Mouse (Mus musculus) C2C12 (cell line): ENCODE measurements around the gene Hoxd11. TPM values are rescaled to one million over a fixed set of nuclear protein-coding genes. Genes with fewer than 3 reads are reported as not detected.

Experiments
- H3K27me3 ChIP-seq: one replicate; pipeline ENCODE4 v1.6.1; 2011; ENCODE audit not compliant: control insufficient read depth, insufficient read depth, insufficient read length
- H3K36me3 ChIP-seq: one replicate; pipeline ENCODE4 v1.6.1; 2011; ENCODE audit not compliant: control insufficient read depth, insufficient read depth
- H3K4me3 ChIP-seq: one replicate; pipeline ENCODE4 v1.5.1; 2011; ENCODE audit warnings: mild to moderate bottlenecking, control low read depth; ENCODE audit not compliant: poor library complexity, insufficient read depth, severe bottlenecking
- H3K79me2 ChIP-seq: one replicate; pipeline ENCODE4 v1.6.1; 2011; ENCODE audit not compliant: control insufficient read depth, insufficient read depth
- H3K79me3 ChIP-seq: one replicate; pipeline ENCODE4 v1.6.1; 2011; ENCODE audit warnings: low read depth, control low read depth
- H3ac ChIP-seq: one replicate; pipeline ENCODE3; 2011; ENCODE audit warnings: low read depth; ENCODE audit not compliant: control insufficient read depth, insufficient read length
- CEBPB ChIP-seq: IDR thresholded peaks from one replicate; pipeline ENCODE4 v1.6.1; 2011; ENCODE audit warnings: low read depth, mild to moderate bottlenecking, control low read depth, moderate library complexity
- CTCF ChIP-seq: IDR thresholded peaks from one replicate; pipeline ENCODE4 v1.5.1; 2011; ENCODE audit not compliant: control insufficient read depth, insufficient read depth, insufficient read length
- FOSL1 ChIP-seq: IDR thresholded peaks from one replicate; pipeline ENCODE4 v1.8.0; 2011; ENCODE audit warnings: mild to moderate bottlenecking, low read length; ENCODE audit not compliant: poor library complexity, insufficient read depth, severe bottlenecking
- MAX ChIP-seq: IDR thresholded peaks from one replicate; pipeline ENCODE4 v1.6.1; 2011; ENCODE audit warnings: mild to moderate bottlenecking, control low read depth
- MYOD1 ChIP-seq: IDR thresholded peaks from one replicate; pipeline ENCODE4 v1.6.1; 2011; ENCODE audit warnings: low read depth; ENCODE audit not compliant: control insufficient read depth, insufficient read length
- MYOG ChIP-seq: IDR thresholded peaks from one replicate; pipeline ENCODE4 v1.6.1; 2011; ENCODE audit not compliant: control insufficient read depth, insufficient read length; ENCODE audit errors: extremely low read depth
- USF1 ChIP-seq: IDR thresholded peaks from one replicate; pipeline ENCODE4 v1.6.1; 2011; ENCODE audit warnings: low read depth, mild to moderate bottlenecking, control low read depth, moderate library complexity
- polyA plus RNA-seq: library from polyadenylated mRNA; unstranded; fragments of >200 nt; fragmentation: generic; extraction: Trizol; gene quantifications from one replicate; pipeline ENCODE4 v1.2.1, GENCODE M21; 2012; ENCODE audit warnings: missing spikeins

Gene Hoxd11
- polyA plus RNA-seq, 1 experiment, result not detected

DNA sequence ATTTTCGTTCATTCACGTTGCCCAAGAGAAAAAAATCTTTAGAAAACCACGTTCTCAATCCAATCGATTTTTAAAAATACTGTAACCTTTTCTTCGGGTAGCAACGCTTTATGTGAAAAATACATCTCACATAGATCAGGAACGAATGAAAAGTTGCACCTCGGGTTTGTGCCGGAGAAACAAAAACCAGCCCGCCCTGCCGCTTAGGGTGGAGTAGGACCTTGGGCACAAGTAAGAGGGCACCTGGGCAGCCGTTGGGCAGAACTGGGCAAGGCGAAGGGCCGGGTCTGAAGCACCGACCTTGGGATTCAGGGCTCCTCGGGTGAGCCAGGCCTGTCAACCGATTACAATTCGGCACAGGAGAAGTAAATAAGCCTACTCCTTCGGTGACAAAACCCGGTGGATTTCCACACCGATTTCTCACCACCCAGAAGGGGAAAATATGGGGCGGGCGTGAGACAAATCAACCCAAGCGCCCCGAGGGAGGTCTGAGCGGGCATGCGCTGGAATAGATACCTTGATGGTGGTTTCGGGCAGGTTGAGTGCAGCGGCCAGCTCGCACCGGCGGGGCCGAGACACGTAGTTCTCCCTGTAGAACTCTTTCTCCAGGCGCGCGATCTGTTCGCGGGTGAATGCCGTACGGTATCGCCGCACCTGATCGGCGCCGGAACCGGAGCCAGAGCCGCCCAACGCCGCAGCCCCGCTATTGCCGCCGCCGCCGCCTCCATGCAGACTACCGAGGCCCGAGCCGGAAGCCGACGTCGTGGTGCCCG lies 21.9 kb upstream of the Hoxd11 start:
- TF ChIP-seq MAX (no peak), FOSL1 (no peak), USF1 (no peak), MYOD1 (no peak), MYOG (no peak), CTCF (no peak), CEBPB (no peak)
- H3K79me3 ChIP-seq, result no peaks in the 10 kb centered on the region
- H3K36me3 ChIP-seq, result no peaks in the 10 kb centered on the region
- no peak overlapping the region for H3ac ChIP-seq
- peaks cover 48% of the 10 kb centered on the region for H3K27me3 ChIP-seq
- no peak overlapping the region for H3K4me3 ChIP-seq
- no peaks in the 10 kb centered on the region for H3K79me2 ChIP-seq

DNA sequence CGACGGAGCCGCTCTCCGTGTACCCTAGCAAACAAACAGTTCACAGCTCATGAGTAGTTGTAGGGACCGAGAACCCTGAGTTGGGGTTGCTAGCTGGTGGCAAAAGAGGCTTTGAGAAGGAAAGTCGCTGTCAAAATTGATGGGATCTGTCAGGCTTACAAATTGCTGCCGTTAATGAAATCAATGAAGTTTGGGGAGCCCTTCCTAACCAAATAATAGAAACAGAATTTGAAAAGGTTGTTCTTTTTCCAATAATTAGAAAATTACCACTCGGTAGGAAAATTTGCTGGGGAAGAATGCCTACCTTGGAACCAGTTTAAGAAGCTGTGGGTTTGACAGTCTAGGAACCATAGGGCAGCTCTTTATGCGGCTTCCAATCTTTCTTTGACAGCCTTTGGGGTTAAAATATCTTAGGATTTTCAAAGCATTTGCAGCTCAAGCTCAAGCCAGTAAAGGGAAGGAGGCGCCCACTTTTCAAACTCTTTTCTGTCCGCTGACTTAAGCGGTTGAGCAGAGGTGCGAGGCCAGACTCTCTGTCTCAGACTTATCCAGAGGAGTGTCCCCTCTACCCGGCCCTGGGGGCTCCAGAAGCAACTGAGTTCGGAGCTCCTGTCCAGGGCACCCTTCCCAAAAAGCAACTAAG lies 21.2 kb upstream of the Hoxd11 start:
- H3K36me3 ChIP-seq, result no peaks in the 10 kb centered on the region
- H3ac ChIP-seq, result no peak overlapping the region
- H3K27me3 ChIP-seq, result peaks cover 50% of the 10 kb centered on the region
- no peak overlapping the region for H3K4me3 ChIP-seq
- H3K79me3 ChIP-seq, result no peaks in the 10 kb centered on the region
- no peaks in the 10 kb centered on the region for H3K79me2 ChIP-seq
- TF ChIP-seq CEBPB (no peak), USF1 (no peak), MAX (no peak), FOSL1 (no peak), CTCF (no peak), MYOD1 (no peak), MYOG (no peak)

DNA sequence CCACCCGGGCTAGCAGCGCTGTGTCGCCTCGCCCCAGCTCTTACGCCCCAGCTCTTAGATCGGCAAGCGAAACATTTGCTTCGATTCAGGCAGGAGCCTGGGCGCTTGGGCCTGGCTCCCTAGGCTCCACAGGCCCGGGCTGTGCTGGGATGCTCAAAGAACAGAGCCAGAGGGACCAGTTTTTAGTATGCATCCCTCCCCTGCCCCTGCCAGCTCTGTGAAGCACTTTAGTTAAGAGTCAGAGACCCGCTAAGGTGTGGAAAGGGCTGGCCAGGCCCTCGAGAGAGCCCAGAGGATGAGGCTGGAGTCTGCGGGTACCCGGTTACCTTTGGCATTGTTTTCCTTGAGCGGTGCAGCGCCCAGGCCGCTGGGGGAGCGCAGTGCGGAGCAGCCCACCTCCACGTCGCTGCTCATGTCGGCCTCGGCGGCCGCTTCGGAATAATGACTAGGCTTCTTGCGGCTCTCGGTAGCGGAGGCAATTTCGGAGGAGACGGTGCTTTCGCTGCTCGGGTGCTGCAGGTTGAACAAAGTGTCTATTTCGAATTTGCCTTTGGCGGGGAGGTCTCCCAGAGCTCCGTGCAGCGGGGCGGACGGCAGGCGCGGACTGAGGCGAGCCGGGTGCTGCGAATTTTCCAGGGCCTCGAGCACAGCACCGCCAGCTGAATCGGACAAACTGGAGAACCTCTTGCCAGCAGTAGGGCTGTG lies 20.5 kb upstream of the Hoxd11 start:
- Histone ChIP-seq H3K36me3 (no peaks in the 10 kb centered on the region), H3K4me3 (no peak overlapping the region), H3K79me3 (no peaks in the 10 kb centered on the region), H3K27me3 (peaks cover 52% of the 10 kb centered on the region), H3ac (no peak overlapping the region), H3K79me2 (no peaks in the 10 kb centered on the region)
- TF ChIP-seq FOSL1 (no peak), MYOG (no peak), USF1 (no peak), MAX (no peak), CEBPB (no peak), MYOD1 (no peak), CTCF (no peak)

DNA sequence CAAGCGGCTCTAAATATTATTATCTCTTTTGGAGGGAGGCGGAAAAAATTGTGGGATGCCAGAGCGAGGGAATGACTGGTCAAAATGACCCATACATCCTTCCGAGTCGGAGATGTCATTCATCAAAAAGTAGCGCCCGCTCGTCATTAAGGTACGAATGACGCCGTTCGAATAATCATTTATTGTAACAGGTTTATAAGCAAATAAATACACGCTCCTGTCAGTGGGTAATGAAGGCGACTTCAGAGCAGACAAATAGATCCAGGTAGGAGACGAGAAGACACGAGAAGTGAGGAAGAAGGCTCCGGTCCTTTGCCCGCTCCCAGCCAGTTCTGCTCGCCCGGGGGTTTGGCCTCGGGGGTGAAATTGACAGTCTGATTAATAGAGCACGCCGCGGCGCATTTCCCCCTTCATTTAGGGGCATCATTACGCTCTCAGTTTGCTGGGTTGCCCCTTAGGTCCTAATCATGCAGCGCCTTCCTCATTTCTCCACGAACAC lies 19.8 kb upstream of the Hoxd11 start, which contains the start of gene Evx2:
Evx2 (minus strand) TSS at position 51 of the 499 bp plus-strand sequence.
- no peak within 1 kb of the TSS for H3K4me3 ChIP-seq
- H3K27me3 ChIP-seq, result peaks cover 52% of the 10 kb centered on the region

DNA sequence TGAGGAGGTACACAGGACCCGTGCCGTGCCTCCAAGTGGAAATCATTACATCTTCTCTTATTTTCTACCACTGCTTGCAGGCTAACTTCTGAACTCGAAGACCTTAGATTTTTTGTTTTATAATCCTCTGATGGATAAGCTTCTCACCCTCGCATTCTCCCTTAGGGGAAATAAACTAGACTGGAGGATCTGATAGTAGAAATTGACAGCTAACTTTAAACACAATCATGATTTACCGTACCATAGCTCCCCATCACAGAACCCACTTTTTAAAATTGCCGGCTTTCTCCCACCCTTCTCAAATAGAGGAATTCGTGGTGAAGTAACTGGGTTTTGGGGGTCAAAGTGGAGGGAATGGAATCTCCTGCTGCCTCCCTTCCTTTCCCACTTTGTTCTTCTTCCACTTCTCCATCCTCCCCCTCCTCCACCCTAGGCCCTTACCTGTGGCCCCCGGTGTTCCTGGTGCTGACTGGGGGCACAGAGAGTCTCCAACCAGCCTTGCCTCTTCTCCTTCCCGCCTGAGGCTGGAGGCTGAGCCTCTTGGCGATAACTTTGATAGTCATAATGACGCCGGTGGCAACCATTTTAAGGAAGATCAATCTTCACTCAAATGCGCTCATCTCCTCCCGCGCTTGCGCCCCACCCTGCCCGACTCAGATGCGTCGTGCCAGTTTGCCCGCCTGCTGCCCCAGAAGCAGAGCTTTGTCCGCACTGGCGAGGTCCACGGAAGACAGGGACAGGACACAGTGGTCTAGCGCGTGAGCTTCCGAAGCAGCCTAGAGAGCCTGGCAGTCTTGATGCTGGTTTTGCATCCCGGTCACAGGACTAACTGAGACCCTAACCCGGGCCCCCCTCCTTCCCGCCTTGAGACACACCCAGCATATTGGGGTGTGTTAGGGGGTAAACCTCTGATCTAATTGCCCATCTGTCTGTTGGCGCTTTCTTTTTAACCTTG lies 18.7 kb upstream of the Hoxd11 start:
- no peak for TF ChIP-seq CEBPB
- no peak for TF ChIP-seq MYOG
- no peak for TF ChIP-seq USF1
- no peak for TF ChIP-seq MAX
- TF ChIP-seq FOSL1, result no peak
- TF ChIP-seq CTCF, result no peak
- Histone ChIP-seq H3ac (no peak overlapping the region), H3K79me2 (no peaks in the 10 kb centered on the region), H3K36me3 (no peaks in the 10 kb centered on the region), H3K4me3 (no peak overlapping the region), H3K79me3 (no peaks in the 10 kb centered on the region), H3K27me3 (peaks cover 49% of the 10 kb centered on the region)

More for the DNA sequence above, 19.8 kb upstream of the Hoxd11 start, which contains the start of gene Evx2:
- Histone ChIP-seq H3ac (no peak within 1 kb of the TSS), H3K36me3 (no peaks in the 10 kb centered on the region), H3K79me2 (no peaks in the 10 kb centered on the region), H3K79me3 (no peaks in the 10 kb centered on the region)
- TF ChIP-seq CEBPB (no peak), MYOD1 (no peak), CTCF (no peak), MYOG (no peak), FOSL1 (no peak), USF1 (no peak), MAX (no peak)
